Mouse (Mus musculus) liver, embryonic 16.5 days (tissue): ENCODE results near the gene Camp. TPM values are rescaled to one million over a fixed set of nuclear protein-coding genes. Genes with fewer than 3 reads are reported as not detected.

Source experiments
- microRNA-seq: library from miRNA; unstranded; fragments of <30 nt; microRNA quantifications from one replicate; pipeline ENCODE4, GENCODE M21; 2016
- polyA plus RNA-seq: library from polyadenylated mRNA; unstranded; fragments of >200 nt; fragmentation: Nextera tagmentation; extraction: Ambion mirVana; gene quantifications from 2 replicates; pipeline ENCODE4 v1.2.1, GENCODE M21; 2015

The Camp gene
- polyA plus RNA-seq, 1 experiment from 2014 or later = 340 TPM

Small RNA genes within 50 kb of the gene (microRNA-seq; reads per million reads assigned to microRNA genes)
- gene Mir7089 = not detected

Other genes with a start within 250 kb of the Camp start
- not detected in 2 replicates for gene Fbxw24, start 223.6 kb downstream of the Camp start, polyA plus RNA-seq
- gene Fbxw25, start 185.0 kb downstream of the Camp start, polyA plus RNA-seq = not detected in 2 replicates
- gene Fbxw18, start 146.9 kb downstream of the Camp start, polyA plus RNA-seq = not detected in 2 replicates
- gene Fbxw26, start 103.5 kb downstream of the Camp start, polyA plus RNA-seq = not detected in 2 replicates
- gene Fbxw27, start 58.9 kb downstream of the Camp start, polyA plus RNA-seq = not detected in 2 replicates
- not detected in 2 replicates for gene Spink8, start 37.3 kb downstream of the Camp start, polyA plus RNA-seq
- gene Nme6, start 16.9 kb downstream of the Camp start, polyA plus RNA-seq = 51.0 and 54.7 TPM in 2 replicates
- 9.9 and 10.7 TPM in 2 replicates for gene Cdc25a, start 26.0 kb upstream of the Camp start, polyA plus RNA-seq
- gene Map4, start 81.8 kb upstream of the Camp start, polyA plus RNA-seq = 13.0 TPM in 2 replicates